Mouse (Mus musculus) stomach, postnatal 0 days (tissue): Measurements from ENCODE around the gene Hist1h2ae. TPM values are rescaled to one million over a fixed set of nuclear protein-coding genes. Genes with fewer than 3 reads are reported as not detected.

Experiments
- ATAC-seq: fragments of 200-750 bp; cut with Nextera tagmentation; 2 replicates; pipeline ENCODE4 v1.8.0; 2017; ENCODE audit not compliant: low FRiP score, low TSS enrichment
- DNase-seq: peaks from one replicate; pipeline ENCODE4 v3.0.0-alpha.2; 2016; ENCODE audit warnings: low spot score
- H3K27ac ChIP-seq: fragments of 300-500 bp; sonication (generic); replicated peaks from 2 replicates; pipeline ENCODE4 v1.5.1; 2014; ENCODE audit warnings: mild to moderate bottlenecking, control low read depth
- H3K27me3 ChIP-seq: fragments of 300-500 bp; sonication (generic); 2 replicates; pipeline ENCODE4 v1.6.1; 2014; ENCODE audit warnings: low read length; ENCODE audit not compliant: control insufficient read depth, insufficient read depth
- H3K36me3 ChIP-seq: fragments of 300-500 bp; sonication (generic); 2 replicates; pipeline ENCODE4 v1.6.1; 2014; ENCODE audit warnings: low read length, mixed read lengths; ENCODE audit not compliant: control insufficient read depth, insufficient read depth
- H3K4me1 ChIP-seq: fragments of 300-500 bp; sonication (generic); replicated peaks from 2 replicates; pipeline ENCODE4 v1.6.1; 2014; ENCODE audit warnings: antibody characterized with exemption; ENCODE audit not compliant: control insufficient read depth, insufficient read depth
- H3K4me2 ChIP-seq: fragments of 300-500 bp; sonication (generic); replicated peaks from 2 replicates; pipeline ENCODE4 v1.6.1; 2014; ENCODE audit warnings: low read depth, mild to moderate bottlenecking, control low read depth, moderate library complexity
- H3K4me3 ChIP-seq: fragments of 300-500 bp; sonication (generic); 2 replicates; pipeline ENCODE4 v1.5.1; 2014; ENCODE audit warnings: low read depth, low read length, control low read depth
- H3K9ac ChIP-seq: fragments of 300-500 bp; sonication (generic); 2 replicates; pipeline ENCODE4 v1.6.1; 2014; ENCODE audit warnings: mild to moderate bottlenecking, low read length, control low read depth, mixed read lengths
- H3K9me3 ChIP-seq: fragments of 300-500 bp; sonication (generic); 2 replicates; pipeline ENCODE4 v1.6.1; 2016; ENCODE audit warnings: low read length; ENCODE audit not compliant: control insufficient read depth
- CTCF ChIP-seq: IDR thresholded peaks from 2 replicates; pipeline ENCODE4 v1.5.1; 2016; ENCODE audit warnings: antibody characterized with exemption, low read depth, mild to moderate bottlenecking, moderate library complexity
- EP300 ChIP-seq: optimal IDR thresholded peaks from 2 replicates; pipeline ENCODE3; 2016; ENCODE audit warnings: antibody characterized with exemption
- WGBS: fragments of 180-500 bp; shearing (Covaris S2); extraction: QIAGEN DNeasy Blood & Tissue Kit; methylation state at CpG from one replicate; pipeline ENCODE4 v1.1.7; 2014; 5-methylcytosine and 5-hydroxymethylcytosine counted together
- microRNA-seq: library from miRNA; unstranded; fragments of <30 nt; microRNA quantifications from one replicate; pipeline ENCODE4, GENCODE M21; 2016
- polyA plus RNA-seq: library from polyadenylated mRNA; unstranded; fragments of >200 nt; fragmentation: Nextera tagmentation; extraction: Ambion mirVana; gene quantifications from 2 replicates; pipeline ENCODE4 v1.2.1, GENCODE M21; 2015

The Hist1h2ae gene
- polyA plus RNA-seq, 1 experiment from 2014 or later: 29.5 TPM

DNA sequence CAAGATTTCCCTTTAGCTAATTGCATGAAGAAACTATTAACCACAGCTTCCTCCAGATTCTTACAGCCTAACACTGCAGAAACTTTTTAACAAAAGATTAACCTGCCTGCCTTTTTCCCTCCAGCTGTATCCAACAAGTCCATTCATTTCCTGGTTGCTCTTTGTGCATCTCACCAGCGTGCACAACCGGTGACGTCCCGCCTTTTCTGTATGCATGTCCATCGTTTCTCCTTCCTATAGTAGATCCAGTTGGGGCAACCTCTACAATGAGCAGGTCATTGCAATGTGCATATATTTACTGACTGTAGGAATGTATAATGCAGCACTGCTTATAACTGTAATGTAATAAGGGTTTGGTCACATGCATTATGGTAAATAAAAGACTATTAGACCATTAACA lies 47.0 kb downstream of the Hist1h2ae start:
- ATAC-seq (no peak), DNase-seq (no peak)
- Histone ChIP-seq H3K27me3 (no peaks in the 10 kb centered on the region), H3K36me3 (no peaks in the 10 kb centered on the region), H3K4me3 (no peak overlapping the region), H3K9ac (no peak overlapping the region), H3K9me3 (no peaks in the 10 kb centered on the region), H3K4me1 (no peaks in the 10 kb centered on the region), H3K27ac (no peak overlapping the region), H3K4me2 (no peak overlapping the region)
- TF ChIP-seq EP300 (no peak), CTCF (no peak)
- 43% methylated on average over 5 of the region's 5 CpGs for WGBS

DNA sequence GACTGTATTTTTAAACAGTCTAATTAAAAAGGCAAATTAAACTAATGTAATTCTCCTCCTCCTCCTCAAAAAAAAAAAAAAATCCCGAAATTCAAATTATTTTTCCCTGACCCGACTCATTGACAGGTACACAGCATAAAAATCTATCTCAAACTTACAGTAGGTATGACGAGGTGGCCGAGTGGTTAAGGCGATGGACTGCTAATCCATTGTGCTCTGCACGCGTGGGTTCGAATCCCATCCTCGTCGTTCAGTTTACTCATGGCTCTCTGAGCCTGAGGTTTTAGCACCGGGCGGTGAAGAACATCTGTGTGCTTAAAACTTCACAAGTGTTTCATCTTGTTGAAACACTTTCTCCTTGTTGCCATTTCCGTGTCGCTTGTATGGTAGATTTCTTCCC lies 49.3 kb downstream of the Hist1h2ae start:
- H3K4me3 ChIP-seq: no peak overlapping the region
- H3K9me3 ChIP-seq: no peaks in the 10 kb centered on the region
- H3K36me3 ChIP-seq: no peaks in the 10 kb centered on the region
- WGBS: 2% methylated on average over 14 of the region's 14 CpGs
- DNase-seq: peak; percentile 75
- no peak overlapping the region for H3K27ac ChIP-seq
- no peaks in the 10 kb centered on the region for H3K4me1 ChIP-seq
- H3K4me2 ChIP-seq: no peak overlapping the region
- H3K27me3 ChIP-seq: no peaks in the 10 kb centered on the region
- no peak for ATAC-seq
- TF ChIP-seq CTCF (no peak), EP300 (no peak)
- H3K9ac ChIP-seq: no peak overlapping the region

Small RNA genes lying within 50 kb of the gene (microRNA-seq; reads per million reads assigned to microRNA genes)
- gene Gm44297 (not detected), gene Gm44359 (not detected), gene Gm44394 (not detected)

Other genes with a start within 250 kb of the Hist1h2ae start
- 18.1 and 18.9 TPM in 2 replicates for gene Zfp322a, start 202.0 kb downstream of the Hist1h2ae start, polyA plus RNA-seq
- gene Abt1, start 147.4 kb downstream of the Hist1h2ae start, polyA plus RNA-seq: 7.1 and 7.4 TPM in 2 replicates
- gene Btn1a1, start 105.3 kb downstream of the Hist1h2ae start, polyA plus RNA-seq: 0.05 TPM in 1 of 2 replicates, not detected in the other
- gene Btn2a2, start 82.4 kb downstream of the Hist1h2ae start, polyA plus RNA-seq: 0.04 and 0.07 TPM in 2 replicates
- 13.7 and 18.3 TPM in 2 replicates for gene Hist1h4h, start 40.2 kb downstream of the Hist1h2ae start, polyA plus RNA-seq
- gene Hist1h2af, start 37.3 kb downstream of the Hist1h2ae start, polyA plus RNA-seq: 4.5 and 8.9 TPM in 2 replicates
- gene Hist1h3g, start 35.8 kb downstream of the Hist1h2ae start, polyA plus RNA-seq: 2.3 and 3.4 TPM in 2 replicates
- 0.30 and 0.62 TPM in 2 replicates for gene Hist1h2bh, start 27.8 kb downstream of the Hist1h2ae start, polyA plus RNA-seq
- gene Hist1h3f, start 27.2 kb downstream of the Hist1h2ae start, polyA plus RNA-seq: 0.51 and 0.78 TPM in 2 replicates
- gene Hist1h4f, start 19.6 kb downstream of the Hist1h2ae start, polyA plus RNA-seq: 0.38 TPM in 1 of 2 replicates, not detected in the other
- 0.22 and 0.34 TPM in 2 replicates for gene Hist1h1d, start 18.0 kb downstream of the Hist1h2ae start, polyA plus RNA-seq
- gene Hist1h3e, start 8.9 kb downstream of the Hist1h2ae start, polyA plus RNA-seq: 1.6 and 3.3 TPM in 2 replicates
- 4.9 and 10.5 TPM in 2 replicates for gene Hist1h2bg, start 176 bp upstream of the Hist1h2ae start, polyA plus RNA-seq
- gene Hist1h2bf, start 3.0 kb upstream of the Hist1h2ae start, polyA plus RNA-seq: 1.1 and 3.2 TPM in 2 replicates
- 0.67 and 0.79 TPM in 2 replicates for gene Hist1h2ad, start 3.2 kb upstream of the Hist1h2ae start, polyA plus RNA-seq
- 1.7 and 4.2 TPM in 2 replicates for gene Hist1h3d, start 4.5 kb upstream of the Hist1h2ae start, polyA plus RNA-seq
- gene Hist1h4d, start 10.4 kb upstream of the Hist1h2ae start, polyA plus RNA-seq: 32.0 and 48.7 TPM in 2 replicates
- gene Hist1h2be, start 49.9 kb upstream of the Hist1h2ae start, polyA plus RNA-seq: 0.64 and 0.73 TPM in 2 replicates
- 5.9 and 9.1 TPM in 2 replicates for gene Hist1h1e, start 51.3 kb upstream of the Hist1h2ae start, polyA plus RNA-seq
- gene Hist1h2ac, start 112.7 kb upstream of the Hist1h2ae start, polyA plus RNA-seq: 0.57 and 0.74 TPM in 2 replicates
- gene Hist1h2bc, start 113.0 kb upstream of the Hist1h2ae start, polyA plus RNA-seq: 105 and 115 TPM in 2 replicates
- not detected in 2 replicates for gene Hist1h1t, start 124.6 kb upstream of the Hist1h2ae start, polyA plus RNA-seq
- gene Hist1h4c, start 127.2 kb upstream of the Hist1h2ae start, polyA plus RNA-seq: 2.1 and 3.2 TPM in 2 replicates
- 11.2 and 12.9 TPM in 2 replicates for gene Hfe, start 139.6 kb upstream of the Hist1h2ae start, polyA plus RNA-seq
- 96.1 and 104 TPM in 2 replicates for gene Hist1h1c, start 167.6 kb upstream of the Hist1h2ae start, polyA plus RNA-seq
- gene Hist1h3c, start 174.4 kb upstream of the Hist1h2ae start, polyA plus RNA-seq: 1.2 and 1.8 TPM in 2 replicates
- 0.40 and 0.91 TPM in 2 replicates for gene Hist1h2bb, start 175.5 kb upstream of the Hist1h2ae start, polyA plus RNA-seq
- 7.3 and 15.7 TPM in 2 replicates for gene Hist1h2ab, start 179.9 kb upstream of the Hist1h2ae start, polyA plus RNA-seq
- gene Hist1h3b, start 181.0 kb upstream of the Hist1h2ae start, polyA plus RNA-seq: 3.9 and 6.7 TPM in 2 replicates
- gene Hist1h4b, start 185.8 kb upstream of the Hist1h2ae start, polyA plus RNA-seq: 0.46 and 2.0 TPM in 2 replicates
- 0.34 and 0.80 TPM in 2 replicates for gene Hist1h4a, start 190.0 kb upstream of the Hist1h2ae start, polyA plus RNA-seq
- gene Hist1h3a, start 191.2 kb upstream of the Hist1h2ae start, polyA plus RNA-seq: 1.9 and 3.7 TPM in 2 replicates
- gene Hist1h1a, start 192.4 kb upstream of the Hist1h2ae start, polyA plus RNA-seq: 0.64 and 1.4 TPM in 2 replicates
- gene Trim38, start 198.7 kb upstream of the Hist1h2ae start, polyA plus RNA-seq: 0.18 and 0.29 TPM in 2 replicates
- gene Slc17a2, start 235.8 kb upstream of the Hist1h2ae start, polyA plus RNA-seq: 0.59 and 0.61 TPM in 2 replicates